Mouse (Mus musculus): ENCODE data around the gene Adamts4.

- no peak for TF ChIP-seq CTCF (IDR thresholded peaks at IDR 0.05; ENCODE audit: borderline replicate concordance, extremely low read depth, insufficient read depth, insufficient read length)
- no peak for TF ChIP-seq POLR2A (IDR thresholded peaks at IDR 0.05; ENCODE audit: borderline replicate concordance, extremely low read depth, insufficient read depth, insufficient read length, poor library complexity, severe bottlenecking)
Measured at GRCm38 (mm10) chr1:171223796-171224195, 26.4 kb upstream of the Adamts4 start.

Measured in brain, embryonic 14.5 days (tissue).